Mouse (Mus musculus) MEL (cell line): ENCODE measurements around the gene A1bg. TPM values are rescaled to one million over a fixed set of nuclear protein-coding genes. Genes with fewer than 3 reads are reported as not detected.

Experiments
- DNase-seq: peaks from one replicate; pipeline ENCODE4 v3.0.0; 2011; ENCODE audit warnings: low read depth, low spot score
- H3K27ac ChIP-seq: 2 replicates; pipeline ENCODE4 v1.5.1; 2012; ENCODE audit warnings: low read depth, mild to moderate bottlenecking, control low read depth, low read length, moderate library complexity; ENCODE audit not compliant: control insufficient read depth
- H3K27me3 ChIP-seq, 2 experiments: fragments of 150-350 bp in 1 of 2; sonication (generic) in 1 of 2; 2 replicates each; pipeline ENCODE4 v1.6.1; 2012; ENCODE audit warnings: low read length in 2 of 2, mild to moderate bottlenecking in 2 of 2, improper control_type of control experiment in 1 of 2, moderate library complexity in 1 of 2; ENCODE audit not compliant: insufficient read depth in 2 of 2, control insufficient read depth in 1 of 2
- H3K36me3 ChIP-seq, 2 experiments: 2 replicates each; pipeline ENCODE4 v1.6.1; 2012 to 2014; ENCODE audit warnings: low read length in 2 of 2, improper control_type of control experiment in 1 of 2, inconsistent platforms in 1 of 2, mild to moderate bottlenecking in 1 of 2; ENCODE audit not compliant: insufficient read depth in 2 of 2, control insufficient read depth in 1 of 2
- H3K4me1 ChIP-seq, 2 experiments: fragments of 150-350 bp in 1 of 2; sonication (generic) in 1 of 2; 2 replicates each; pipeline ENCODE4 v1.6.1; 2012; ENCODE audit warnings: low read length in 2 of 2, improper control_type of control experiment in 1 of 2, mild to moderate bottlenecking in 1 of 2; ENCODE audit not compliant: insufficient read depth in 2 of 2, control insufficient read depth in 1 of 2
- H3K4me3 ChIP-seq, 2 experiments: fragments of 150-350 bp in 1 of 2; sonication (generic) in 1 of 2; 2 replicates each; pipeline ENCODE4 v1.5.1; 2012; ENCODE audit warnings: low read depth in 2 of 2, low read length in 2 of 2, mild to moderate bottlenecking in 2 of 2, moderate library complexity in 2 of 2, control low read depth in 1 of 2, improper control_type of control experiment in 1 of 2; ENCODE audit not compliant: control insufficient read depth in 1 of 2, insufficient read depth in 1 of 2
- H3K79me2 ChIP-seq: 2 replicates; pipeline ENCODE4 v1.6.1; 2012; ENCODE audit warnings: mild to moderate bottlenecking, low read length, moderate library complexity; ENCODE audit not compliant: control insufficient read depth, poor library complexity, insufficient read depth
- H3K9ac ChIP-seq: 2 replicates; pipeline ENCODE4 v1.6.1; 2012; ENCODE audit warnings: low read depth, mild to moderate bottlenecking, control low read depth, low read length, moderate library complexity; ENCODE audit not compliant: control insufficient read depth, poor library complexity, severe bottlenecking
- H3K9me3 ChIP-seq: fragments of 150-350 bp; sonication (generic); replicated peaks from 2 replicates; pipeline ENCODE4 v1.6.1; 2012; ENCODE audit warnings: mild to moderate bottlenecking, low read length, improper control_type of control experiment, moderate library complexity; ENCODE audit not compliant: insufficient read depth
- CHD1 ChIP-seq: IDR thresholded peaks from 2 replicates; pipeline ENCODE4 v1.6.1; 2012; ENCODE audit warnings: low read depth, mild to moderate bottlenecking, inconsistent platforms, low read length, improper control_type of control experiment
- CHD2 ChIP-seq: IDR thresholded peaks from 2 replicates; pipeline ENCODE4 v1.6.1; 2011; ENCODE audit warnings: low read length, improper control_type of control experiment
- ELF1 ChIP-seq: IDR thresholded peaks from 2 replicates; pipeline ENCODE4 v1.6.1; 2014; ENCODE audit warnings: low read depth, mild to moderate bottlenecking, inconsistent platforms, low read length, improper control_type of control experiment, moderate library complexity
- ETS1 ChIP-seq: IDR thresholded peaks from 2 replicates; pipeline ENCODE4 v1.6.1; 2012; ENCODE audit warnings: low read depth, mild to moderate bottlenecking, inconsistent platforms, low read length, improper control_type of control experiment, moderate library complexity
- GABPA ChIP-seq: IDR thresholded peaks from 2 replicates; pipeline ENCODE4 v1.6.1; 2012; ENCODE audit warnings: low read depth, mild to moderate bottlenecking, inconsistent platforms, low read length, improper control_type of control experiment, moderate library complexity
- HCFC1 ChIP-seq: IDR thresholded peaks from 2 replicates; pipeline ENCODE4 v1.6.1; 2012; ENCODE audit warnings: low read depth, mild to moderate bottlenecking, inconsistent platforms, low read length, improper control_type of control experiment, moderate library complexity
- MAFK ChIP-seq: IDR thresholded peaks from 2 replicates; pipeline ENCODE4 v1.6.1; 2011; ENCODE audit warnings: low read depth, mild to moderate bottlenecking, low read length, improper control_type of control experiment, borderline replicate concordance
- MAX ChIP-seq: IDR thresholded peaks from 2 replicates; pipeline ENCODE4 v1.6.1; 2011; ENCODE audit warnings: low read length, improper control_type of control experiment
- MXI1 ChIP-seq: IDR thresholded peaks from 2 replicates; pipeline ENCODE4 v1.6.1; 2011; ENCODE audit warnings: mild to moderate bottlenecking, low read depth, low read length, improper control_type of control experiment
- MYB ChIP-seq: IDR thresholded peaks from 2 replicates; pipeline ENCODE4 v1.6.1; 2011; ENCODE audit warnings: mild to moderate bottlenecking, low read depth, low read length, improper control_type of control experiment
- NELFE ChIP-seq: IDR thresholded peaks from 2 replicates; pipeline ENCODE4 v1.6.1; 2011; ENCODE audit warnings: low read depth, low read length, improper control_type of control experiment
- POLR2A ChIP-seq, 2 experiments: IDR thresholded peaks; 2 replicates each; pipeline ENCODE4 v1.6.1; 2011 to 2012; ENCODE audit warnings: low read length in 2 of 2, mild to moderate bottlenecking in 2 of 2, control low read depth in 1 of 2, improper control_type of control experiment in 1 of 2, low read depth in 1 of 2, moderate library complexity in 1 of 2; ENCODE audit not compliant: control insufficient read depth in 1 of 2, insufficient read depth in 1 of 2, poor library complexity in 1 of 2
- POLR2AphosphoS2 ChIP-seq: IDR thresholded peaks from 2 replicates; pipeline ENCODE4 v1.6.1; 2011; ENCODE audit warnings: low read length, improper control_type of control experiment
- POLR2AphosphoS5 ChIP-seq: IDR thresholded peaks from 2 replicates; pipeline ENCODE4 v1.6.1; 2012; ENCODE audit warnings: low read depth, borderline replicate concordance, mild to moderate bottlenecking, inconsistent platforms, low read length, moderate library complexity, mixed read lengths
- RAD21 ChIP-seq: IDR thresholded peaks from 2 replicates; pipeline ENCODE4 v1.6.1; 2011; ENCODE audit warnings: mild to moderate bottlenecking, low read depth, low read length, improper control_type of control experiment
- RCOR1 ChIP-seq: IDR thresholded peaks from 2 replicates; pipeline ENCODE4 v1.6.1; 2012; ENCODE audit warnings: low read depth, mild to moderate bottlenecking, inconsistent platforms, low read length, improper control_type of control experiment
- SIN3A ChIP-seq: IDR thresholded peaks from 2 replicates; pipeline ENCODE4 v1.6.1; 2012; ENCODE audit warnings: low read length, improper control_type of control experiment, inconsistent platforms
- TAL1 ChIP-seq: IDR thresholded peaks from 2 replicates; pipeline ENCODE4 v1.6.1; 2012; ENCODE audit warnings: mild to moderate bottlenecking, inconsistent platforms, low read length, moderate library complexity, mixed read lengths
- TBP ChIP-seq: IDR thresholded peaks from 2 replicates; pipeline ENCODE4 v1.8.0; 2011; ENCODE audit warnings: low read depth, low read length, improper control_type of control experiment
- TCF12 ChIP-seq: IDR thresholded peaks from 2 replicates; pipeline ENCODE4 v1.6.1; 2014; ENCODE audit warnings: low read depth, mild to moderate bottlenecking, inconsistent platforms, low read length, improper control_type of control experiment, moderate library complexity
- UBTF ChIP-seq: IDR thresholded peaks from 2 replicates; pipeline ENCODE4 v1.6.1; 2012; ENCODE audit warnings: low read depth, mild to moderate bottlenecking, inconsistent platforms, low read length, improper control_type of control experiment, moderate library complexity, borderline replicate concordance; ENCODE audit not compliant: insufficient read depth
- USF1 ChIP-seq: IDR thresholded peaks from 2 replicates; pipeline ENCODE4 v1.6.1; 2014; ENCODE audit warnings: low read depth, mild to moderate bottlenecking, inconsistent platforms, low read length, improper control_type of control experiment, moderate library complexity
- ZC3H11A ChIP-seq: IDR thresholded peaks from 2 replicates; pipeline ENCODE4 v1.6.1; 2012; ENCODE audit warnings: low read depth, mild to moderate bottlenecking, inconsistent platforms, low read length, improper control_type of control experiment
- ZMIZ1 ChIP-seq: IDR thresholded peaks from 2 replicates; pipeline ENCODE4 v1.6.1; 2012; ENCODE audit warnings: low read depth, mild to moderate bottlenecking, inconsistent platforms, low read length, improper control_type of control experiment, moderate library complexity
- ZNF384 ChIP-seq: IDR thresholded peaks from 2 replicates; pipeline ENCODE4 v1.6.1; 2012; ENCODE audit warnings: low read depth, mild to moderate bottlenecking, inconsistent platforms, low read length, improper control_type of control experiment
- polyA plus RNA-seq, 2 experiments: library from polyadenylated mRNA; stranded (reverse) in 1 of 2; unstranded in 1 of 2; fragments of >175 nt in 1 of 2; fragments of >200 nt in 1 of 2; gene quantifications; 2 replicates each; pipeline versions ENCODE4 v1.2.1 to v1.2.4; 2012; ENCODE audit warnings: low replicate concordance in 2 of 2, low read depth in 1 of 2; ENCODE audit not compliant: insufficient read length in 2 of 2, insufficient read depth in 1 of 2, missing spikeins in 1 of 2
- total RNA-seq: library from RNA; depleted of rRNA; stranded (reverse); fragments of 300-350 nt; gene quantifications from 2 replicates; pipeline ENCODE4 v1.2.3, GENCODE M21; 2012

The A1bg gene
- total and polyA plus RNA-seq, 3 experiments = not detected

DNA sequence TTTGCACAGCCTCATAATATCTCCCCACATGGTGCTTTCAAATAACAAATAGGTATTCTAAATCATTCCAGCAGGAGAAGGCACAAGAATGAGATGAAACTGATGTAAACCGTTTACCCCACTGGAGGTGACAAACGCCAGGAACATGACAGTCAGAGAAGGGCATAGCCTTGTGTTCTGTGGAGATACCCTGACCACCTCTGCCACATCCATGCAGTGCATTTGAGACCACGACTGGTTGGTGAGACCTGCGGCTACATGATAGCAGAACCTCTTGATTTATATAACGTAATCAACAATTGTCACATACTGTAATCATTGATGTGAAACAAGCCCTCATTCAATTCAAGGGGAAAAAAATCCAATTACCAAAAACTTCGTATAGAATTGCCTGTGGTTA, 47.1 kb downstream of the A1bg start:
- no peak overlapping the region for H3K9ac ChIP-seq
- no peak overlapping the region for H3K4me3 ChIP-seq
- H3K9me3 ChIP-seq = no peaks in the 10 kb centered on the region
- no peaks in the 10 kb centered on the region for H3K4me1 ChIP-seq
- H3K27me3 ChIP-seq = no peaks in the 10 kb centered on the region
- TF ChIP-seq RAD21 (no peak), ETS1 (no peak), ZMIZ1 (no peak), MAFK (no peak), MYB (no peak), TBP (no peak), SIN3A (no peak), TAL1 (no peak), MAX (no peak), CHD1 (no peak), NELFE (no peak), POLR2AphosphoS2 (no peak), UBTF (no peak), RCOR1 (no peak), HCFC1 (no peak), USF1 (no peak), GABPA (no peak), POLR2AphosphoS5 (no peak), POLR2A (IDR thresholded peaks at IDR 0.05; ENCODE audit: control insufficient read depth in 1 of 2, insufficient read depth in 1 of 2, low read depth in 1 of 2, low read length in 2 of 2, poor library complexity in 1 of 2) (no peak)
- TF ChIP-seq, all 39 proteins: peak for 0
- DNase-seq = no peak
- no peak overlapping the region for H3K27ac ChIP-seq
- no peaks in the 10 kb centered on the region for H3K36me3 ChIP-seq
- no peaks in the 10 kb centered on the region for H3K79me2 ChIP-seq

GRCm38 (mm10) chr15:60862417-60862816, 60.4 kb downstream of the A1bg start:
- no peaks in the 10 kb centered on the region for H3K79me2 ChIP-seq
- no peak overlapping the region for H3K4me3 ChIP-seq
- no peaks in the 10 kb centered on the region for H3K9me3 ChIP-seq
- H3K4me1 ChIP-seq = no peaks in the 10 kb centered on the region
- H3K36me3 ChIP-seq = no peaks in the 10 kb centered on the region
- no peak overlapping the region for H3K9ac ChIP-seq
- H3K27me3 ChIP-seq = no peaks in the 10 kb centered on the region
- no peak for TF ChIP-seq TCF12
- no peak for TF ChIP-seq ZC3H11A
- TF ChIP-seq ELF1 = no peak
- TF ChIP-seq ZNF384 = no peak
- no peak for TF ChIP-seq NELFE
- no peak for TF ChIP-seq SIN3A
- TF ChIP-seq TBP = no peak
- no peak for TF ChIP-seq CHD2
- no peak for TF ChIP-seq MXI1
- H3K27ac ChIP-seq = no peak overlapping the region
- DNase-seq = no peak
